Mouse (Mus musculus) heart, adult 2 months (tissue): ENCODE measurements around the gene Uck2. TPM values are rescaled to one million over a fixed set of nuclear protein-coding genes. Genes with fewer than 3 reads are reported as not detected.

Experiments used
- DNase-seq, 2 experiments: peaks; one replicate each; pipeline ENCODE4 v3.0.0; 2021
- H3K27ac ChIP-seq: fragments of 200-600 bp; 2 replicates; pipeline ENCODE4 v1.8.1; 2022
- H3K27me3 ChIP-seq: fragments of 200-500 bp; 2 replicates; pipeline ENCODE4 v1.6.1; 2012; ENCODE audit warnings: mild to moderate bottlenecking, low read length, inconsistent platforms, mixed read lengths; ENCODE audit not compliant: control insufficient read depth, insufficient read depth
- H3K36me3 ChIP-seq: fragments of 200-500 bp; 2 replicates; pipeline ENCODE4 v1.6.1; 2012; ENCODE audit warnings: low read length, inconsistent platforms; ENCODE audit not compliant: control insufficient read depth, insufficient read depth
- H3K4me1 ChIP-seq: fragments of 200-500 bp; 2 replicates; pipeline ENCODE4 v1.6.1; 2011; ENCODE audit warnings: low read length; ENCODE audit not compliant: control insufficient read depth, insufficient read depth
- H3K4me3 ChIP-seq: fragments of 200-600 bp; 2 replicates; pipeline ENCODE4 v1.8.1; 2022
- H3K79me2 ChIP-seq: fragments of 200-500 bp; replicated peaks from 2 replicates; pipeline ENCODE4 v1.6.1; 2012; ENCODE audit warnings: mild to moderate bottlenecking, inconsistent platforms, low read length, moderate library complexity, mixed read lengths; ENCODE audit not compliant: control insufficient read depth, insufficient read depth
- H3K9ac ChIP-seq: fragments of 200-500 bp; 2 replicates; pipeline ENCODE4 v1.6.1; 2012; ENCODE audit warnings: low read depth, mild to moderate bottlenecking, control low read depth, inconsistent platforms, low read length, mixed read lengths
- CTCF ChIP-seq: fragments of 200-600 bp; IDR thresholded peaks from 2 replicates; pipeline ENCODE4 v1.8.1; 2022; ENCODE audit warnings: antibody characterized with exemption, mild to moderate bottlenecking, moderate library complexity
- EP300 ChIP-seq: fragments of 200-500 bp; IDR thresholded peaks from 2 replicates; pipeline ENCODE4 v1.6.1; 2011; ENCODE audit warnings: low read depth, low read length, control low read depth; ENCODE audit not compliant: insufficient read depth
- POLR2A ChIP-seq: fragments of 200-500 bp; IDR thresholded peaks from 2 replicates; pipeline ENCODE4 v1.6.1; 2011; ENCODE audit warnings: mild to moderate bottlenecking, low read depth, low read length, control low read depth; ENCODE audit not compliant: insufficient read depth
- WGBS: fragments of 180-500 bp; shearing (Covaris S2); methylation state at CpG from one replicate; pipeline ENCODE4 v1.1.7; 2018; 5-methylcytosine and 5-hydroxymethylcytosine counted together
- intact Hi-C: fragments of 180-260 bp; cut with DNase I; formaldehyde crosslinking; loops from one replicate; pipeline ENCODE4 v1.15.1; 2025
- polyA plus RNA-seq: library from polyadenylated mRNA; depleted of rRNA; stranded (reverse); fragments of >200 nt; gene quantifications from 2 replicates; pipeline ENCODE4 v1.2.3, GENCODE M21; 2012
- total RNA-seq, 2 experiments: library from RNA; stranded (reverse); gene quantifications; 2 replicates each; pipeline ENCODE4 v1.2.3; 2021

Gene Uck2
- total and polyA plus RNA-seq, 3 experiments, result 21.4 to 57.6 (median 45.9) TPM

- H3K27me3 ChIP-seq, result no peaks in the 10 kb centered on the region; the same call in 1 of the 2 replicates
- TF ChIP-seq POLR2A, result no peak
- no peak for TF ChIP-seq CTCF
- TF ChIP-seq EP300, result no peak
- H3K36me3 ChIP-seq, result no peaks in the 10 kb centered on the region
- H3K4me3 ChIP-seq, result no peak overlapping the region
- H3K27ac ChIP-seq, result no peak overlapping the region
- H3K79me2 ChIP-seq, result no peaks in the 10 kb centered on the region
- H3K4me1 ChIP-seq, result no peaks in the 10 kb centered on the region; the same call in 1 of the 2 replicates
- DNase-seq, result no peak
- intact Hi-C loops, result loop anchor here (5.0 kb wide), 1 partner anchor 47 kb away; no protein-coding TSS in a partner anchor
- 53% methylated on average over 11 of the region's 11 CpGs for WGBS
- H3K9ac ChIP-seq, result no peak overlapping the region
Observed at GRCm38 (mm10) chr1:167288665-167289538, 3.8 kb upstream of the Uck2 start.

DNA sequence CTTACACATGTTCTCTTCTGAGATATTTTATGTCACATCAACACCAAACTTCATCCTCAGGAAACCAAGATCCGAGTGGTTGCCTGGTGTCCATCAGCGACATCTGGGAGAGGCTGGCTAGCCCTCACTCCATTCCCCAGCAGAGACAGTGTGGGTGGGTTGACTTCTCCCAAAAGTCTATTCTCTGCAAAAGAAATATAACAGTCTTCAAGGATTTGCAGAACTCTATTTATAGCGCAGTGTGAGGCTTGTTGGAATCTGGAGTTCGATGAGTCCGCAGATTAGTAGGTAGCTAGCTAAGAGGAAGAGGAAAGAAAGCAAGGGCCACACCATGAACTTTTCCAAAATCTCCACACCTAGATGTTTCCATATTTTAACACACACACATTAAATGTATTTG, 2.0 kb upstream of the Uck2 start:
- H3K4me1 ChIP-seq, result no peaks in the 10 kb centered on the region; the same call in 1 of the 2 replicates
- H3K79me2 ChIP-seq, result no peaks in the 10 kb centered on the region; the same call in 1 of the 2 replicates
- TF ChIP-seq POLR2A, result no peak
- TF ChIP-seq EP300, result no peak
- no peak for TF ChIP-seq CTCF
- no peak for DNase-seq
- no peaks in the 10 kb centered on the region; the same call in 1 of the 2 replicates for H3K27me3 ChIP-seq
- no peak overlapping the region for H3K27ac ChIP-seq
- H3K4me3 ChIP-seq, result no peak overlapping the region
- no peaks in the 10 kb centered on the region for H3K36me3 ChIP-seq
- 73% methylated on average over 5 of the region's 5 CpGs for WGBS
- intact Hi-C loops, result loop anchor here (5.0 kb wide), 1 partner anchor 45 kb away; no protein-coding TSS in a partner anchor
- no peak overlapping the region for H3K9ac ChIP-seq

DNA sequence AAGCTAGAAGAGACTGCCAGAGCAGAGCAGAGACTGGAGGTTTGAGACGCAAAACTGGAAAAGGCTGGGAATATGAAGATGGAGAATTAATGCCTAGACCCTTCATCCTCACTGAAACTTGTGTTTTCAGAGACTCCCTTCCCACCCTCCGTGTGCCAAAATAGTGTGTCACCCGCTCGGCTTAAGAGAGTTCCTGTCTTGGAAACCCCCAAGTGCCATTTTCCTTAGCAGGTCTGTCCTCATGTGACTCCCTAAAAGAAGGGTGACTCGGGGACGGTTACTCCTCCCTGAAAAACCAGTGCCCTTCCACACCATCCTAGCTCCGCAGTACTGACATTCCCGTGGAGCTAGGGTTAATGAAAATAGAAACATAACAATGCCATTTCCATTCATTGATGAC, 236 bp upstream of the Uck2 start:
- no peaks in the 10 kb centered on the region; the same call in 1 of the 2 replicates for H3K79me2 ChIP-seq
- DNase-seq, result no peak
- H3K27me3 ChIP-seq, result no peaks in the 10 kb centered on the region; the same call in 1 of the 2 replicates
- TF ChIP-seq EP300, result no peak
- intact Hi-C loops, result loop anchor here (1.0 to 5.0 kb wide), 2 partner anchors 23 to 43 kb away; partner anchors contain the start of gene Tmco1
- H3K36me3 ChIP-seq, result no peaks in the 10 kb centered on the region
- H3K4me1 ChIP-seq, result no peaks in the 10 kb centered on the region; the same call in 1 of the 2 replicates
- peak overlapping the region; percentile 82 for H3K4me3 ChIP-seq
- WGBS, result 4% methylated on average over 8 of the region's 8 CpGs
- H3K9ac ChIP-seq, result 0 out of 2 replicates have a peak overlapping the region, but pooled peaks have one; percentile 14
- peak overlapping the region; percentile 82; the same call in 1 of the 2 replicates for H3K27ac ChIP-seq

- H3K27me3 ChIP-seq, result no peaks in the 10 kb centered on the region; the same call in 1 of the 2 replicates
- H3K9ac ChIP-seq, result peak overlapping the region; percentile 89
- DNase-seq, result peak; percentile 87 to 90
- WGBS, result under 1% methylated on average over 51 of the region's 51 CpGs
- H3K4me3 ChIP-seq, result peak overlapping the region; percentile 82
- H3K36me3 ChIP-seq, result no peaks in the 10 kb centered on the region
- H3K79me2 ChIP-seq, result no peaks in the 10 kb centered on the region; the same call in 1 of the 2 replicates
- H3K27ac ChIP-seq, result peak overlapping the region; percentile 82
- intact Hi-C loops, result loop anchor here (1.0 to 5.0 kb wide), 2 partner anchors 23 to 43 kb away; partner anchors contain the start of gene Tmco1
- TF ChIP-seq EP300, result no peak
- TF ChIP-seq CTCF, result no peak
- TF ChIP-seq POLR2A, result peak; percentile 64; the same call in 1 of the 2 replicates
- H3K4me1 ChIP-seq, result no peaks in the 10 kb centered on the region; the same call in 1 of the 2 replicates
Observed at GRCm38 (mm10) chr1:167284837-167285319, 242 bp downstream of the Uck2 start.

DNA sequence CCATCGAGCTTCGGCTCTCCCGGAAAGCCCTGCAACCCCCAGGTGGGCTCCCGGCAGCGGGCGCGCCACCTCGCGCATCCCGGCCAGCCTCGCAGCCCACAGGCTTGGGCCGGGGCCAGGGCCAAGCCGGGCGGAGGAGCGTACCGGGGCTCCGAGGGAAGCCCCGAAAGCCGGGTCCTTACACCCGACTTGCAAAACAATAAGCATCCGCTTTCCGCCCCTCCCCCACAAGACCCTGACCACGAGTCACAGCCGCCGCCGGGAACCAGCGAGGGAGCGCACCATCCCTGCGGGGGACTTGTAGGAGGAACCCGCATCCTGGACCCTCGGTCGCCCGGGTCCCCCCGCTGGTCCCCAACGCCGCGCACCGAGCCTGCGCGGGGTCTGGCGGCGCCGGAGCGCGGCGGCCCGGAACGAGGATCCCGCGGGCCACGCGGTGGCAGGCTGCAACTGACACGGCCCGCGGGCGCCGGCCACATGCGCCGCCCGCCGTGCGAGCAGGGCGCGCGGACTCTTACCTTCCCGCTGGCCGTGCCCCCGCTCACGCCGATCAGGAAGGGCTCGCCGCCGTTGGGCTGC, 773 bp downstream of the Uck2 start:
- Histone ChIP-seq H3K9ac (peak overlapping the region; percentile 89), H3K27me3 (no peaks in the 10 kb centered on the region; the same call in 1 of the 2 replicates), H3K4me3 (peak overlapping the region; percentile 82), H3K4me1 (no peaks in the 10 kb centered on the region; the same call in 1 of the 2 replicates), H3K79me2 (no peaks in the 10 kb centered on the region; the same call in 1 of the 2 replicates), H3K27ac (peak overlapping the region; percentile 82), H3K36me3 (no peaks in the 10 kb centered on the region; the same call in 1 of the 2 replicates)
- DNase-seq, result peak; percentile 58 to 69
- WGBS, result under 1% methylated on average over 73 of the region's 73 CpGs
- no peak for TF ChIP-seq POLR2A
- TF ChIP-seq CTCF, result peak; percentile 8; the same call in 1 of the 2 replicates
- no peak for TF ChIP-seq EP300
- intact Hi-C loops, result no loop called here
